Mouse (Mus musculus) cerebellum, adult (tissue): ENCODE results near the gene Thsd7b.
A peak's percentile ranks its signal among the peaks of the same experiment; 100 is the strongest.
"Not testable (repeated sequence)": the region's sequence is repeated elsewhere in the genome, so short reads cannot be mapped to it uniquely, and the experiment has no call there.

Source experiments
- ATAC-seq: cut with Nextera tagmentation; 2 replicates; pipeline ENCODE4 v1.9.2; 2017; ENCODE audit warnings: mild to moderate bottlenecking, moderate library complexity, mixed read lengths; ENCODE audit not compliant: insufficient number of reproducible peaks, low FRiP score, low TSS enrichment

Gene Thsd7b

DNA sequence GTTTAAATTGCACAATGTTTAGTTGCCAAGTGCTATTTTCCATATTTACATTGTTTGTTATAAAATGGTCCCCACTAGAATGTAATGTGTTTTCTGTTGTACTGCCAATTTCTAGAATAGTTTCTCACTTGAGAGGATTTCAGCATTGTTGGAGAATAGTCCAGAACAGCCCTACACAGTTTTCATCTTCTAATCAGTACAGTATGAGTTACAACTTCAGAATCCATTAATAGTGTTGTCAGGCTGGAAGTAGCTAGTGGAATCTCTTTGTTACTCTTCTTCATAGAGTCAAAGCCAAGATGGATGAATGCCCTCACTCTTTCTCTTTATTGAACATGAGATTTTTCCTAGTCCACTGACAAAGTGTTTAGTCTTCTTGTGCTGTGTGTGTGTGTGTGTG, 525.4 kb downstream of the Thsd7b start:
- no peak for ATAC-seq

DNA sequence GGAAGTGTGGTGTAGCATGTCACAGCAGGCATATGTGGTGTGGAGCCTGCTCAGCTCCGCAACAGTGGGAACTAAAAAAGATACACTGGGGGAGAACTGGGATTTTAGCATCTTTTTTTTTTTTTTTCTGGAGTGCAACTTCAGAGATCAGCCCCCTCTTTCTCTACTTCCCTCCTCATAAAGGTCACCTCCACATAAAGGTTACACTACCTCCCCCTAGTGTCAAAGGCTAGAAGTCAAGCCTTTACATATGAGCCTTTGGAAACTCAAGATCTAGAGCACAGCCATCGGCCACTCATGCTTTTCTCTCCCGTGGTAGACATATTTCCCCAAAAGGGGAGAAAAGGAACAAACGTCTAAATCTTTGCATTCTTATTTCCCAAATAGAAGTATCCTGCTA, 553.8 kb downstream of the Thsd7b start:
- no peak for ATAC-seq

DNA sequence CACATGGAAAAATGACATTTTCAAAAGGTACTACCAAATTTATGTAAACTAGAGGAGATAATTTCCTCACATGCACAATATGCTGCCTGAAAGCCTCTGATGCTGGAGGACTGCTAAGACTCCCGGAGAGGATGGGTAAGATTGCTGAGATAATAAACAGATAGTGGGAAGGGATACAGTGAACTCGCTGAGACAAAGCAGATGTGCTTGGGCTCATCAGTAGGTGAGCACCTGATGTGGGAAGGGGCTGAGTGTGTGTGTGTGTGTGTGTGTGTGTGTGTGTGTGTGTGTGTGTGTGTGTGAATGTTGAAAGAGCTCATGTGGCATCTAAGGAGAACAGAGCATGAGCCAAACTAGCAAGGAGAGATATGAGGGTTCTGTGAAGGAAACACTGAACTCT, 564.2 kb downstream of the Thsd7b start:
- ATAC-seq: no peak

DNA sequence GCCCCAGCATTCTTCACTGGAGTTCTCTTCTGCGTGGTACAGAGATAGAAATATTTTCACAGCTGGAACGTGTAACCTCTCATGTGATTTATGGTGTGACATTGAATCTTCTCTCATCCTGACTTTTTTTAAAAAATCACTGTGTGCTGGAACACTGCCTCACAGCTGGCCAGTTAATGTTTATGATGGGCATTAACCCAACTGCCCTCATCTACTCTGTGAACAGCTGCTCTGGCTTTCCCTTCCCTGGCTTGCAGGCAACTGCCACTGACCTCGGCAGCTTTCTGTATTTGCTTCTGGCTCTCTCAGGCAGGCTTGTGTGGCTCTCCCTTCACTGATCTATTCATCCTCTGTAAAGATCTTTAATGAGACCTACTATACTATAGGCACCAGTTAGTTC, 564.7 kb downstream of the Thsd7b start:
- ATAC-seq: no peak

DNA sequence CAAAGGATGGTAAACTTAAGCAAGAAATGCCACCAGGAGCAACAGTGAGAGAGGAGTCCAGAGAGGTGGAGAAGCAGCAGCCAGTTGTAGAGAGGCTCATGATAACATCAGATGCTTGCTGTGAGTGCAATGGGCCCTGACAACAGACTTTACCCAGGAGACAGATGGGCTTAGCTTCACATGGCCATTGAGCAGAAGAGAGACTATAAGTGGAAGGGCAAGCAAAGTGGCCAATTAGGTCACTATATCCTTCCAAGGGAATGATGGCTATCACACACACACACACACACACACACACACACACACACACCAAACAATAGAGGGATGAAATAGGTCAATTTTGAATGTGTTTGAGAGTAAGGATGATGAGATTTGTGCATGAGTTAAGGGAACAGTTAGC, 565.4 kb downstream of the Thsd7b start:
- no peak; the same call in 1 of the 2 replicates for ATAC-seq

DNA sequence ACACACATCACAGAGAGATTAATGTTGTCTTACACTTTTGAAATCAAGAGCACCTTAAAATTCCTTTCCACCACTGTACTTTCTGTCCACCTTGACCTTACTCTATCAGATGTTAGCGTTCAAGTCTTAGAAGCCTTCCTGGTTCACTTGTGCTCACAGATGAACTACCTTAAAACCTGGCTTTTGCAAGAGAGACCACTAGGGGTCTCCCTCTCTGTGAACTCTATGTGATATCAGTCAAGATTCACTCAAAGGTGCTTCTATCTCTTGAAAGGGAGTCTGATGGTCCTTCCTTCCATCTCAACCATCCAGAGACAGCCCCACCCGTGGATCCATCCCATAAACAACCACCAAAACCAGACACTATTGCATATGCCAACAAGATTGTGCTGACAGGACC, 570.3 kb downstream of the Thsd7b start:
- ATAC-seq: no peak; the same call in 1 of the 2 replicates

DNA sequence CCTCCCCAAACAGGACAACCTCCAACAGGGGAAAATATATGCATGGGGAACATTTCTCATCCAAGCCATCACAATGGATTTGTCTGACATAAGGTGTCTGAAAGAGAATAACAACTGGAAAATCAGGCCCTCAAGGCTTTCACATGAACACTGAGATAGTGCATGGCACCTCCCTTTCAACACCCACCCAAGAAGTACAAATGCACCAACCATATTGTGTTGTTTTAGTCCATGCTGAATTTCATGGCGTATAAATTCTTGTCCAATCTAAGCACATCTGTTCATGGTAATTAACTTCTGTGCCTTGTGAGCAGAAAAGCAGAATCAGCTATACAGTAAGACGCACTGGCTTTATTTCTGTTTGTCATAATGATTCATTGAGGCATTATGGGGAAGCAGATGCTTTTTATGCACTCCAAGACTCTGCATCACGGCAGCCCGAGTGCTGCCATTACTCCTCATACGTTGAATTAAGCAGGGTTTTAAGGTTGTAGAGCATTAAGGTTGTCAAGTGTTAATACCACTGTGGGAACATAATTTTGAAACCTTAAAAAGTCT, 577.0 kb downstream of the Thsd7b start:
- ATAC-seq: no peak

DNA sequence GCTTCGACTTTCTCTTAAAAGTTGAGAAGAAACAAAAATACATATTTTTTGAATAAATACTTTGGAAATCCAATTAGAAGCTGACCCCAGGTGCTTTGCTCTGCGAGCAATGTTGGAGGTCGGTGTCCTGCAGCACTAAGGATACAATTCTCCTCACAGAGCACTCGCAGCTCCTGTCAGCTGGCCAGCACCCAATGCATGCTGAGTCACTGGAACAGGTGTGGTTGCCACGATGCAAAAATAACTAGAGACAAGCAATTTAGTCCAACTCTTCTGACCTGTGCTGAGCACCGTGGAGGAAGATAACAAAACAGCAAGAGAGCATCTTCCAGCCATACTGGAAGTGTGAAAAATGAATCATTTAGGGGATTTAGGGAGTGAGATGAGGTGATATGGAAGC, 594.6 kb downstream of the Thsd7b start:
- ATAC-seq: peak; percentile 89

DNA sequence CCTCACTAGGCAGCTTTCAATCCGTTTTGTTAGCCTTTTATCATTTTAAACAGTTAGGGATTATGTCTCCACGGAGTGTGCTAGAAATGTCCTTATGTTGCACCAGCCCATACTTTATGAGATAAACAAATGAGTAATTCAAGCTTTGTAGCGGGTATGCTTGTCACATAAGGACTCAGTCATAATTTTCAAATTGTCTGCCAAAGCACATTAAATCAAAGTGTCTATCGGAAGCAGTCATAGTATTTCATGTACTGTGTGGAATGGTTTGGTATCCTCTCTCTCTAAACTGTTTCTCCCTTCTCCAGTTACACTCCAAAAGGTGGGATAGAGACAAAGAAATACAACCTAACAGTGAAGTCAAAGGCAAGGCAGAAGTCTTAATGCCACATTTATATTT, 601.3 kb downstream of the Thsd7b start:
- ATAC-seq: no peak

DNA sequence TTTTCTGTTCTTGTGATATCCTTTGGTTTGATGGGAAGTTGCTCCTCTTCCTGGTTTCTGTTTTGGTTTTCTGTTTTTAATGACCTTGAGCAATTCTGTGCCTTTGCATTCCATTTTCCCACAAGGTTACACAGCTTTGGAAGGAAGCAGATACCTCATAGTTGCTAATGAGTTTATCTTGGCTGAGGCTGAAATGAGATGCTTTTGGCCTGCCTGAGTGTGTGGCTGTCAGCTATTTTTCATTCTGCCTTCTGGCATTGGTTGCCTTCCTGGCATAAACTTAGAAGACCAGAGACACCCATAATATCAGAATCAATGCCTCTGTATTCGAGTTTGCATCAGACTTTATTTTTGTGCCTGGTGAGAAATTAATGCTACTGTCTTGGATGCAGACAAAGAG, 614.8 kb downstream of the Thsd7b start:
- no peak for ATAC-seq

DNA sequence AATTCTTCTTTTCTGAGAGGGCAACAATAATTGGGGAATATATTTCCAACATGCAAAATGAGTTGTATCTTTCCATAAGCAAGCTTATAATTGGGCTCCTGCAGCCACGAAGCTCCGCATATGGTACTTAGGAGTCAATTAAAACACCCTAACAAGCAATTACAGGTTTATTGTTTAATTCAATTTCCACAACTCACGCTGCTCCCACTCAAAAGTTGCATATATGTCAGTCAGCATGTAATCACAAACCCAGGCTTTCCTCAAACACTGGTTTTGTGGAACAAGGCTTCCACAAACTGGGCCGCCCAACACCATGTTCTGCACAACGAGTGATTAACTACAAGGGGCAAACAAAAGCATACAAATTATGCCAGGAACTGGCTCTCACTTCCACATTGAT, 625.0 kb downstream of the Thsd7b start:
- no peak for ATAC-seq

DNA sequence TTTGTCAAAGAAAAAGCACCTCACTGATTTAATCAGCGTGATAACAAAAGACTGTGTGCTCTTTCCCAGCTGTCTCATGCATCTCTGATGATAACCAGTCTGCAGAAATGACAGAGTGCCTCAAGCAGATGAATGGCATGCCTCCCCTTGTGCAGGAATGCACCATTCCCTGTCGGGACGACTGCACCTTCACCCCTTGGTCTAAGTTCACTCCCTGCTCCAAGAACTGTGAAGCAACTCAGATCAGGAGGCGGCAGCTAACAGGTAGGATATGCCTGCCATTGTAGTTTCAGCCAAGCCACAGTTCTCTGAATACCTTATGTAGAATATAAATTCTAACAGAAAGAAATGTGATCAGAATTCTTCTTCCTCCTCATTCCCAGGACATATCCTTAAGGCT, 642.4 kb downstream of the Thsd7b start:
- no peak for ATAC-seq

DNA sequence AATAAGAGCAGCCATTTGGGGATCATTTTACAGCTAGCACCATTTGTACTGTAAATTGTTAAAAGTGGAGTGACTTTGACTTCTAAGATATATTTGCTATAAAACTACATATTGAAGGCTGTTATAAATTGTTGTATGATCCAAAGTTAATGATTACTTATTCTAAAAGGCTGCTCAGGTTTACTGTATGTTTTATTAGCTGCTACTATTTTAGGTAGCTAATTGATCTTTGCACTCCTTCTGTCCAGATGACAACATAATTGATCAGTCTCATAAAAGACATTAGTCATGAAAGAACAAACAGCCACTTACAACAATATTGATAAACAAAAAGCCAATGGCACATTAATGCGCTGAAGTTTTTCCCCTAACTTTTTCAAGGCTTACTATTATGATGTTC, 644.5 kb downstream of the Thsd7b start:
- no peak for ATAC-seq

DNA sequence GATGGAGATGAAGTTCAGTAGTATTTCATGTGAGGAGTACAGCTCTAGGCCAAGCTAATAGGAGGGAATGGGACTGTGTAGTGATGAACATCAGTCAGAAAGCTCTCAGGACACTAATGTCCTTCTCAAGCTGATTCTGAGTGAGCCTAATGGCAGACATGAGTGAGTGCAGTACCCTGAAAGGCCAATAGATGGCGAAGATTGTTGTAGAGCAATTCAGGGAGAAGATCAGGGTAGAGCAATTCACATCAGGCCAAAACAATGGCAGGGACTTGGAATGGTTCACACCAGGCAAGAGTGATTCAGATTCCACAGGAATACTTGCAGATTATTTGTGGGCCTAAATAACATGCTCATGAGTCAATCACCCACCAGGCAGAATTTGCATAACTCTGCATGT, 646.3 kb downstream of the Thsd7b start:
- ATAC-seq: no peak

DNA sequence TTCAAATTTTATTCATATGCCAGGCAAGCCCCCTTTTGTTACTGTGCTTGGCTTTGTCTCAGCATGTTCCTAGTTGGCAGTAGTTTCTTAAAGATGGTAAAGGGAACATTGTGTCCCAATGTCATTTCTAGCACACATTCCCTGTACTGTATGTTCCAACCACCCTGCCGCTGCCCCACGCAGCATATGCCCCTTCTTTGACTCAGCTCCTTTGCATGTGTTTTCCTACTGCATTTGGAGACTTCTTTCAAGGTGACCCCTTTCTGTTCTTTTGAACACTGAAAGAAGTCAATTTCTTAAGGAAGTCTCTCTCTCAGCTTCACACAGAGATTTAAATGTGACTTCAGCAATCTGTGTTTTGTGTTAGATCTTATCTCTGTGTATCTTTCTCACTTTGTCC, 657.9 kb downstream of the Thsd7b start:
- no peak for ATAC-seq

DNA sequence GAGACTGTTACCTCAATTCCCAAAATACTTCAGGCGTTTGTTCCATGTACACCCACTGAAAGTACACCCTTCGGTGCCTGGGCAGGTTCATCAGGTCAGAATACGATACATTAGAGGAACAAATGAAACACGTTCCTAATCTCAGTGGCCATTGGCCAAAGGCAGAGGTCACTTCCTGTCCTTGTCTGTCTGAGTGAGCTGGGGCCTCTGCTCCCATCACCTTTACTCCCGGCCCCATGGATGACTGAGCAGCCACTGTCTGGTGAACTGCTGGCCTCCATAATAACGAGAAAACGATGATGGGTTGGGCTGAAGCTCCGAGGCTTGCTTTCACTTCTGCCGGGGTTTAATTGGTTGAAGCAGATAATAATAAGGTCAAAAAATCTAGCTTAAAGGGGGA, 670.0 kb downstream of the Thsd7b start:
- ATAC-seq: no peak

DNA sequence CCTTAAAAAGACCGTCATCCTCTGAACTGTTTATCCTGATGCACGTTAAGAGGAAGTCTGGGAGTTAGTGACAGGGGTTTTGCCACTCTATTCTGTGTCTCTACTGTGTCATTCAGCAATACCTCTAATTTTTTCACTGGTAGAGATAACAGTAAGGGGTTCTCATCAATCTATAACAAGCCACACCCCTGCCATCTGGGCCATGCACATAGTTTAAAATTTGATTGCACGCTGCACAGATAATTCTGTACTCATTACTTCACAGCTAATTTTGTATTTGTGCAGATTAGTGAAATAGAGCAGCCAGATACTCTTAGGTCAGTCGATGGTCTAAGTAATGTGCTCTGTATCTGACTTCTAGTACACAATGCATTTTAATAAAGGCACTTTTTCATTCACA, 673.9 kb downstream of the Thsd7b start:
- ATAC-seq: no peak

DNA sequence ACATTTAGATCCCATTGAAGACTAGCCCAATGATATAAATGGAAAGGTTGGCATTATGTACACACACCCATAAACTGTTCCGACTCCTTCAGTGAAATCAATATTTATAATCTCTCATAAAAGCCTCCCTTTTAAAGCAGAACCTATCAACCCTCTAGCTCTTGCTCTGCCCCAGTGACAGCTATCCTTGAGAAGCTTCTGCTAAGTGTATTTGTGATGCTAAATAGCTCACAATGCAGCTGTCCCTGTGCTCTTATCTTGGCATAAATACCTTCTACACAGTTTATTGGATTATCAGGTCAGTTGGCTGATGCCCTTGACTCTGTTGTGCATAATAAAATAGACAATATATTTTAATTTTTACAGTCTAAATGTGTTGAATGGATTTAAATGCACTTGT, 682.4 kb downstream of the Thsd7b start:
- ATAC-seq: no peak

DNA sequence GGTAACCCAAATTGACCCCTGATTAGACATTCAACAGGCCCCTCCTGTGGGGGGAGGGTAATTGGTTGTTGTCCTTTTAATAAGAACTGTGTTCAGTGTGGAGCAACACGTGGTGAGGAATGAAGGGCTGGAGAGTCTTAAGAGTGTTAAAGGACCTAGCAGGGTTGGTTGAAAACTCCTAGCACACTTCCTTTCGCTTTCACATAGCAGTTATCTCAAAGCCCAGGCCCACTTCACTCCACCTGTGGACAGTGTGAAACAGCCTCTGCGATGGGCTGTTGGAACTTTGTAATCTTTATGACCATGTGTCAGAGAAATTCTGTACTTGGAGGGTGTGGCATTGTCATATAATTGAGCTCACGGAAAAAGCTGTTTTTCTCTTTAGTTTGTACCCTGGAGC, 683.5 kb downstream of the Thsd7b start:
- no peak for ATAC-seq

DNA sequence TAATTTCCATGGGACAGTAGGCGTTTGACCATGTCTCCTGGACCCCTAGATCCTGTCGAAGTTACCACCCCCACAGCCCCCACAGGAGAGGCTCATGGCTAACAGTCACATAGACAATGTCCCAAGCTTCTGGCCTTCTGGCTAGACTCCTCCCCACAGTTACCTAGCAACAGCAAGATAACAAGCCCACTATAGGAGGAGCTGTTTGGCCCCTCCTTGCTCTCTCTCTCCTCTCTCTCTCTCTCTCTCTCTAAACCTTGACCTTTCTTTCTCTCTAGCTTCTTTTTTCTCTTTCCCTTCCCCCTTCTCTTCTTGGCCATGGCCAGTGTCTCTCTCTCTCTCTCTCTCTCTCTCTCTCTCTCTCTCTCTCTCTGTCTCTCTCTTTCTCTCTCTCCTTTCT, 686.2 kb downstream of the Thsd7b start:
- not testable (repeated sequence) for ATAC-seq

DNA sequence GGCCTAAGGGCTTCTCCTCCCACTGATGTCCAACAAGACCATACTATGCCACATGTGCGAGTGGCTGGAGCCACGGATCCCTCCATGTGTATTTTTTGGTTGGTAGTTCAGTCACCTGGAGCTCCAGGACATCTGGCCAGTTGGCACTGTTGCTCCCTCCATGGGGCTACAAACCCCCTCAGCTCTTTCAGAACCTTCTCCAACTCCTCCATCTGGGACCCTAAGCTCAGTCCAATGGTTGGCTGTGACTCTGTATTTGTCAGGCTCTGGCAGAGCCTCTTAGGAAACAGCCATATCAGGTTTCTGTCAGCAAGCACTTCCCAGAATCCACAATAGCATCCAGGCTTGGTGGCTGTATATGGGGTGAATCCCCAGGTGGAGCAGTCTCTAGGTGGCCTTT, 690.1 kb downstream of the Thsd7b start:
- ATAC-seq: no peak

DNA sequence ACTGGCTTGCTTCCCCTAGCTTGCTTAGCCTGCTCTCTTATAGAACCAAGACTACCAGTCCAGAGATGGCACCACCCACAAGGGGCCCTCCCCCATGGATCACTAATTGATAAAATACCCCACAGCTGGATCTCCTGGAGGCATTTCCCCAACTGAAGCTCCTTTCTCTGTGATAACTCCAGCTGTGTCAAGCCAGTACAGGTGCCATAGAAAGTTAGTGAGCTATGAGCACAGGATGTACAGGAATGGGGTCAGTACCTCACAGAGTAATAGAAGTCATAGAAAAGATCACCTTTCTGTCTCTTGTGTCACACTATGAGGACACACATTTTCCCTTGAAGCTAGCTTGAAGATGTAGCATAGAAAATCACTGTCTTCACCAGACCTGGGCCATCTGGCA, 716.1 kb downstream of the Thsd7b start:
- ATAC-seq: not testable (repeated sequence)

DNA sequence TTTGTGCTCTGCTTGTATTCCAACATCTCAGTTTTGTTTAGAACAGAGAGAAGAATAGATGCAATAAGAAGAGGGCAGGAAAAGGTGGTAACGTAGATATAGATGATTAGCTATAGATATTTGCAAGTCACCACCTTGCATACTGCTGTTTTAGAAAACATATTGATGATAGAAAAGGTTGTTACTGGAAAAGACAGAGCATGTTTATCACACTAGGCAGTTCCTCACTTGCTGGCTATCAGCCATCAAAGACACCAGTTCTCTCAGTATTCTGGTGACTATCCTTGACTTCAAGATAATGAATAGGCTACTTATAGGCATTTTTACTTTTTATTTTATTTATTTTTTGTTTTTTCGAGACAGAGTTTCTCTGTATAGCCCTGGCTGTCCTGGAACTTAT, 717.7 kb downstream of the Thsd7b start:
- ATAC-seq: no peak
